In genomic region chr3:98027371-98027774, GRCm38 (mm10) we compare ENCODE assay signal across 8 mouse cellular contexts. TPM values are rescaled to one million over a fixed set of nuclear protein-coding genes. Genes with fewer than 3 reads are reported as not detected.
DNase-seq lines count a peak whose midpoint lies in the region; ATAC-seq and TF ChIP-seq lines count a peak whose summit lies in the region.

No protein-coding gene starts in this region.

- ATAC-seq in liver, postnatal 0 days = no peak
- no peak for ATAC-seq in liver, embryonic 12.5 days

- no peaks in the 10 kb centered on the region for H3K27me3 ChIP-seq in liver, postnatal 0 days (ENCODE audit: insufficient read depth, low read length)
- H3K27me3 ChIP-seq in liver, embryonic 12.5 days (replicated peaks) = no peaks in the 10 kb centered on the region

- no peak overlapping the region for H3K9ac ChIP-seq in liver, postnatal 0 days (replicated peaks)
- no peak overlapping the region for H3K9ac ChIP-seq in liver, embryonic 12.5 days

- no peak for TF ChIP-seq EP300 in liver, postnatal 0 days (IDR thresholded peaks at IDR 0.05; ENCODE audit: low read depth)

- H3K4me2 ChIP-seq in liver, postnatal 0 days (ENCODE audit: low read depth, low read length) = no peak overlapping the region
- no peak overlapping the region for H3K4me2 ChIP-seq in liver, embryonic 12.5 days

- H3K4me3 ChIP-seq in liver, postnatal 0 days (ENCODE audit: low read depth, low read length) = no peak overlapping the region
- no peak overlapping the region for H3K4me3 ChIP-seq in liver, embryonic 12.5 days

- no peaks in the 10 kb centered on the region for H3K36me3 ChIP-seq in liver, postnatal 0 days (replicated peaks; ENCODE audit: insufficient read depth, low read length)
- no peaks in the 10 kb centered on the region for H3K36me3 ChIP-seq in liver, embryonic 12.5 days

- H3K4me1 ChIP-seq in liver, postnatal 0 days (ENCODE audit: insufficient read depth) = peaks cover 70% of the 10 kb centered on the region
- H3K4me1 ChIP-seq in liver, embryonic 12.5 days = peaks cover 78% of the 10 kb centered on the region

- WGBS in liver, postnatal 0 days (ENCODE audit: insufficient replicate concordance) = 24% methylated on average over 3 of the region's 3 CpGs
- WGBS in liver, embryonic 12.5 days (ENCODE audit: insufficient replicate concordance) = 18% methylated on average over 3 of the region's 3 CpGs

- no peaks in the 10 kb centered on the region for H3K9me3 ChIP-seq in liver, postnatal 0 days (ENCODE audit: low read length)
- H3K9me3 ChIP-seq in liver, embryonic 12.5 days (replicated peaks) = no peaks in the 10 kb centered on the region

- peak overlapping the region; percentile 39; the same call in 1 of the 2 replicates for H3K27ac ChIP-seq in liver, postnatal 0 days (ENCODE audit: low read depth)
- no peak overlapping the region for H3K27ac ChIP-seq in liver, embryonic 12.5 days

- no peak for TF ChIP-seq CTCF in liver, postnatal 0 days (IDR thresholded peaks at IDR 0.05; ENCODE audit: low read depth)

- DNase-seq in liver, postnatal 0 days = no peak
- peak; percentile 68 for DNase-seq in CD4-positive, CD25-positive, alpha-beta regulatory T cell, adult 2 months (ENCODE audit: low read depth, low spot score)
- DNase-seq in adrenal gland, postnatal 10 days = peak; percentile 51
- peak; percentile 41 to 62 for DNase-seq in heart, postnatal 14 days
- DNase-seq in yolk sac, embryonic 10.5 days (ENCODE audit: low spot score) = no peak
- no peak for DNase-seq in left cerebral cortex, postnatal 36 days (ENCODE audit: low spot score in 2 of 2)
- DNase-seq in gastrocnemius, adult 8-10 months (ENCODE audit: low spot score in 2 of 2) = no peak

- intact Hi-C loops in heart, postnatal 14 days (cut with DNase I) = no loop called here
- intact Hi-C loops in left cerebral cortex, postnatal 36 days (cut with DNase I) = no loop called here

RNA-seq across cellular contexts. Expression of gene Notch2, which starts 14.0 kb away (rescaled TPM):
- polyA plus RNA-seq in liver, postnatal 0 days (2015; fragmentation: Nextera tagmentation; extraction: Ambion mirVana) = 5.1 and 6.2 TPM in 2 replicates
- 8.7 and 10.1 TPM in 2 replicates for polyA plus RNA-seq in liver, embryonic 12.5 days (2016; fragmentation: Nextera tagmentation; extraction: Ambion mirVana)
- total RNA-seq in adrenal gland, postnatal 10 days (2021) = 10 to 100 TPM; 37.0 to 48.5 TPM
- 10 to 100 TPM; 23.4 to 23.6 TPM for total RNA-seq in heart, postnatal 14 days (2021)
- total RNA-seq in left cerebral cortex, postnatal 36 days (2021) = 10 to 100 TPM; 10.8 to 14.0 TPM
- 1 to 10 TPM; 5.6 to 7.9 (median 6.9) TPM for total RNA-seq in gastrocnemius, adult 8-10 months (2022)

Comparison
In these comparisons a context has a peak if more than half of its experiments do, and no peak if none do; other contexts are left out.
1. DNase-seq: peak in CD4-positive, CD25-positive, alpha-beta regulatory T cell, adult 2 months (single experiment), adrenal gland, postnatal 10 days (single experiment) and heart, postnatal 14 days (2 of 2); none in liver, postnatal 0 days (single experiment), yolk sac, embryonic 10.5 days (single experiment), left cerebral cortex, postnatal 36 days (0 of 2) and gastrocnemius, adult 8-10 months (0 of 2).